8 mouse cellular contexts compared by ENCODE assay signal in the genomic region with DNA sequence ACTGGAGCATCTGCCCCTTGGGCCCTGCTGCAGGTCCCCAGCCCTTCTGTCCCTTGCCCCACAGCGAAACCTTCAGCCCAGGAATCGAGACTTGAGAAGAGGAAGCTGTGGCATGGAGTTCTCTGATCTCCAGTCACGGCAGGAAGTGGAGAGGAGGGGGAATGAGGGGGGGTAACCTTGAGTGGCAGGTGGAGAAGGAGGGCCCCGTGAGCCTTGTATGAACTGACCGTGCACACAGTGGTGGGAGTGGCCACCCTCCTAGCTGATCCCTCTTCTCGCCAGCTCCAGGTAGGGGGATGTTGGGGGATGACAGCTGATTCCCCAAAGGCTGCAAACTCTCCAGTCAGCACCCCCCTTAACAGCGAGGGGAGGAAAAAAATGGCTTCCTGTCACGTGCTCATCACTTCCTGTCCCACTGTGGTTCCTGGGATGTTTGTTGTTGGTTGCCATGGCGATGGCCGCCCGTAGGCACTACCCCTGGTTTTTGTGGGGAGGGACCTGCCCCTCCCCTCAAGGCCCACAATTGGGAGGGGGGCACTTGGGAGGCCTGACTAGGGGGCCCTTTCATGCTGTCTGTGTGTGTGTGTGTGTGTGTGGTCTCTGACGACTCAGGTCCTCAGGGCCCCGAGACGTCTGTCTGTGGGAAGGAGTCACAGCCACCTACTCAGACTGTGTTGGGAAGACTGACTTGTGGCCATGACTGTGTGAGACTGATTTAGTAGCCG. TPM values are rescaled to one million over a fixed set of nuclear protein-coding genes. Genes with fewer than 3 reads are reported as not detected.
DNase-seq lines count a peak whose midpoint lies in the region; ATAC-seq and TF ChIP-seq lines count a peak whose summit lies in the region.

No protein-coding gene starts in this region.

- 3% methylated on average over 15 of the region's 15 CpGs for WGBS in liver, embryonic 11.5 days
- WGBS in midbrain, postnatal 0 days = 2% methylated on average over 15 of the region's 15 CpGs

- H3K9ac ChIP-seq in liver, embryonic 11.5 days (ENCODE audit: low read depth, low read length) = peak overlapping the region; percentile 69
- H3K9ac ChIP-seq in midbrain, postnatal 0 days (replicated peaks; ENCODE audit: low read length, poor library complexity, severe bottlenecking) = peak overlapping the region; percentile 60

- no peaks in the 10 kb centered on the region for H3K9me3 ChIP-seq in liver, embryonic 11.5 days (ENCODE audit: control insufficient read depth, low read length)
- no peaks in the 10 kb centered on the region for H3K9me3 ChIP-seq in midbrain, postnatal 0 days (ENCODE audit: low read length)

- no peaks in the 10 kb centered on the region for H3K36me3 ChIP-seq in liver, embryonic 11.5 days (ENCODE audit: control insufficient read depth, insufficient read depth, low read length)
- no peaks in the 10 kb centered on the region for H3K36me3 ChIP-seq in midbrain, postnatal 0 days (ENCODE audit: insufficient read depth, low read length)
- H3K36me3 ChIP-seq in testis, adult 2 months (ENCODE audit: control insufficient read depth, insufficient read depth, low read length) = no peaks in the 10 kb centered on the region

- peak overlapping the region; percentile 53 for H3K4me3 ChIP-seq in liver, embryonic 11.5 days (ENCODE audit: low read depth, low read length)
- H3K4me3 ChIP-seq in midbrain, postnatal 0 days (ENCODE audit: low read depth, low read length) = peak overlapping the region; percentile 41
- peak overlapping the region; percentile 88 for H3K4me3 ChIP-seq in testis, adult 2 months (ENCODE audit: control insufficient read depth, low read depth, low read length)

- H3K27ac ChIP-seq in liver, embryonic 11.5 days (ENCODE audit: low read depth, low read length) = peak overlapping the region; percentile 87
- peak overlapping the region; percentile 44 for H3K27ac ChIP-seq in midbrain, postnatal 0 days (ENCODE audit: low read depth, low read length)
- peak overlapping the region; percentile 92 for H3K27ac ChIP-seq in testis, adult 2 months (ENCODE audit: control insufficient read depth, insufficient read depth, low read depth, low read length)

- ATAC-seq in liver, embryonic 11.5 days (replicated peaks; ENCODE audit: low FRiP score) = peak; percentile 58
- ATAC-seq in midbrain, postnatal 0 days (ENCODE audit: low FRiP score) = peak; percentile 62

- H3K4me1 ChIP-seq in liver, embryonic 11.5 days (replicated peaks; ENCODE audit: control insufficient read depth, insufficient read depth, low read length) = peaks cover 85% of the 10 kb centered on the region
- peaks cover 10% of the 10 kb centered on the region; the same call in 1 of the 2 replicates for H3K4me1 ChIP-seq in midbrain, postnatal 0 days (ENCODE audit: insufficient read depth, low read length)
- H3K4me1 ChIP-seq in testis, adult 2 months (ENCODE audit: control insufficient read depth, insufficient read depth, low read length) = peaks cover 77% of the 10 kb centered on the region

- peak; percentile 84; the same call in 1 of the 2 replicates for TF ChIP-seq POLR2A in testis, adult 2 months (IDR thresholded peaks at IDR 0.05; ENCODE audit: control insufficient read depth, low read depth, low read length)

- no peak for TF ChIP-seq CTCF in midbrain, postnatal 0 days (IDR thresholded peaks at IDR 0.05)
- TF ChIP-seq CTCF in testis, adult 2 months (IDR thresholded peaks at IDR 0.05; ENCODE audit: control insufficient read depth, insufficient read depth, insufficient replicate concordance, low read depth, low read length) = no peak

- H3K4me2 ChIP-seq in liver, embryonic 11.5 days = peak overlapping the region; percentile 97
- H3K4me2 ChIP-seq in midbrain, postnatal 0 days (ENCODE audit: low read depth, low read length, poor library complexity, severe bottlenecking) = peak overlapping the region; percentile 66

- peaks cover 21% of the 10 kb centered on the region for H3K27me3 ChIP-seq in liver, embryonic 11.5 days (replicated peaks; ENCODE audit: control insufficient read depth, insufficient read depth, low read length)
- no peaks in the 10 kb centered on the region for H3K27me3 ChIP-seq in midbrain, postnatal 0 days (ENCODE audit: insufficient read depth, low read length)
- H3K27me3 ChIP-seq in testis, adult 2 months (ENCODE audit: control insufficient read depth, insufficient read depth, low read length) = no peaks in the 10 kb centered on the region

- DNase-seq in urinary bladder, adult 18-20 months (ENCODE audit: low spot score in 2 of 2) = peak; percentile 70 to 76
- no peak for DNase-seq in urinary bladder, adult 2 months (ENCODE audit: low spot score)
- peak; percentile 74 for DNase-seq in cerebellum, adult 9-11 months
- DNase-seq in gastrocnemius, adult 8-10 months (ENCODE audit: low spot score in 2 of 2) = peak; percentile 68 to 69
- peak; percentile 99 for DNase-seq in induced T-regulatory cell, adult 2 months (ENCODE audit: low read depth)
- peak; percentile 83 for DNase-seq in liver, embryonic 11.5 days (ENCODE audit: low spot score)
- peak; percentile 89 for DNase-seq in midbrain, postnatal 0 days (ENCODE audit: low spot score)

RNA-seq across cellular contexts. Expression of a gene that starts 14.4 kb away (rescaled TPM):
- polyA plus RNA-seq in urinary bladder, adult 2 months (2012; rRNA removed) = 8.5 and 13.7 TPM in 2 replicates
- total RNA-seq in gastrocnemius, adult 8-10 months (2022) = 10 to 100 TPM in 2 of 4 experiments, 1 to 10 TPM in 2; 8.3 to 11.7 (median 9.5) TPM
- polyA plus RNA-seq in liver, embryonic 11.5 days (2014; fragmentation: Nextera tagmentation; extraction: Ambion mirVana) = 18.6 and 20.1 TPM in 2 replicates
- total RNA-seq in midbrain, postnatal 0 days (2014; rRNA removed) = 14.3 and 20.4 TPM in 2 replicates
- polyA plus RNA-seq in midbrain, postnatal 0 days (2015; fragmentation: Nextera tagmentation; extraction: Ambion mirVana) = 8.2 and 8.7 TPM in 2 replicates
- 18.7 and 20.1 TPM in 2 replicates for polyA plus RNA-seq in testis, adult 2 months (2012; rRNA removed)

RNA-seq across cellular contexts. Expression of a gene that starts 34.4 kb away (rescaled TPM):
- polyA plus RNA-seq in urinary bladder, adult 2 months (2012; rRNA removed) = 2.7 and 3.8 TPM in 2 replicates
- under 1 TPM in 2 of 4 experiments, not detected in 2; 0.07 to 0.13 TPM for total RNA-seq in gastrocnemius, adult 8-10 months (2022)
- polyA plus RNA-seq in liver, embryonic 11.5 days (2014; fragmentation: Nextera tagmentation; extraction: Ambion mirVana) = 96.3 and 114 TPM in 2 replicates
- total RNA-seq in midbrain, postnatal 0 days (2014; rRNA removed) = 0.19 and 0.44 TPM in 2 replicates
- 0.52 and 0.65 TPM in 2 replicates for polyA plus RNA-seq in midbrain, postnatal 0 days (2015; fragmentation: Nextera tagmentation; extraction: Ambion mirVana)
- 2.5 and 2.9 TPM in 2 replicates for polyA plus RNA-seq in testis, adult 2 months (2012; rRNA removed)

RNA-seq across cellular contexts. Expression of a gene that starts 40.8 kb away (rescaled TPM):
- polyA plus RNA-seq in urinary bladder, adult 2 months (2012; rRNA removed) = 0.55 and 0.87 TPM in 2 replicates
- not detected for total RNA-seq in gastrocnemius, adult 8-10 months (2022)
- 0.21 and 0.22 TPM in 2 replicates for polyA plus RNA-seq in liver, embryonic 11.5 days (2014; fragmentation: Nextera tagmentation; extraction: Ambion mirVana)
- 3.0 and 5.1 TPM in 2 replicates for total RNA-seq in midbrain, postnatal 0 days (2014; rRNA removed)
- polyA plus RNA-seq in midbrain, postnatal 0 days (2015; fragmentation: Nextera tagmentation; extraction: Ambion mirVana) = 4.5 and 5.1 TPM in 2 replicates
- polyA plus RNA-seq in testis, adult 2 months (2012; rRNA removed) = 13.6 and 23.8 TPM in 2 replicates

Comparison
In these comparisons a context has a peak if more than half of its experiments do, and no peak if none do; other contexts are left out.
1. RNA of a gene that starts 34.4 kb away (polyA plus RNA-seq): 96.3 to 114 TPM in liver, embryonic 11.5 days; 2.7 to 3.8 TPM in urinary bladder, adult 2 months, 2.5 to 2.9 TPM in testis, adult 2 months and 0.52 to 0.65 TPM in midbrain, postnatal 0 days; every median in the first group is over 10 times any median in the second.
2. Peak in every context shown above with its lines, with median percentiles within 50 percentile points of each other: H3K27ac ChIP-seq and H3K4me3 ChIP-seq.